Mouse (Mus musculus): ENCODE results near the gene Olfr629. TPM values are rescaled to one million over a fixed set of nuclear protein-coding genes. Genes with fewer than 3 reads are reported as not detected.

Gene Olfr629
- total and polyA plus RNA-seq, 3 experiments, result not detected

GRCm38 (mm10) chr7:103699469-103699868 is 45.3 kb downstream of the Olfr629 start:
- Histone ChIP-seq H3K4me3 (ENCODE audit: control insufficient read depth in 1 of 2, insufficient read depth in 1 of 2, low read depth in 2 of 2, low read length in 2 of 2) (no peak overlapping the region), H3K27ac (ENCODE audit: control insufficient read depth, low read depth, low read length) (no peak overlapping the region), H3K9me3 (replicated peaks; ENCODE audit: insufficient read depth, low read length) (no peaks in the 10 kb centered on the region), H3K9ac (ENCODE audit: control insufficient read depth, low read depth, low read length, poor library complexity, severe bottlenecking) (no peak overlapping the region), H3K27me3 (ENCODE audit: control insufficient read depth in 1 of 2, insufficient read depth in 2 of 2, low read length in 2 of 2) (no peaks in the 10 kb centered on the region), H3K79me2 (ENCODE audit: control insufficient read depth, insufficient read depth, low read length, poor library complexity) (no peaks in the 10 kb centered on the region), H3K4me1 (ENCODE audit: control insufficient read depth in 1 of 2, insufficient read depth in 2 of 2, low read length in 2 of 2) (no peaks in the 10 kb centered on the region), H3K36me3 (ENCODE audit: control insufficient read depth in 1 of 2, insufficient read depth in 2 of 2, low read length in 2 of 2) (no peaks in the 10 kb centered on the region)
- no peak for TF ChIP-seq GABPA (IDR thresholded peaks at IDR 0.05; ENCODE audit: low read depth, low read length)
- TF ChIP-seq NELFE (IDR thresholded peaks at IDR 0.05; ENCODE audit: low read depth, low read length), result no peak
- TF ChIP-seq KAT2A (conservative IDR thresholded peaks at IDR 0.05; ENCODE audit: low read depth, low read length), result no peak
- TF ChIP-seq MAFK (IDR thresholded peaks at IDR 0.05; ENCODE audit: borderline replicate concordance, low read depth, low read length), result no peak
- TF ChIP-seq TCF12 (IDR thresholded peaks at IDR 0.05; ENCODE audit: low read depth, low read length), result no peak
- TF ChIP-seq ZKSCAN1 (IDR thresholded peaks at IDR 0.05; ENCODE audit: low read depth, low read length), result no peak
- no peak for TF ChIP-seq NRF1 (IDR thresholded peaks at IDR 0.05; ENCODE audit: insufficient read depth, low read depth, low read length, poor library complexity, severe bottlenecking)
- TF ChIP-seq RAD21 (IDR thresholded peaks at IDR 0.05; ENCODE audit: low read depth, low read length), result no peak
- TF ChIP-seq ZC3H11A (IDR thresholded peaks at IDR 0.05; ENCODE audit: low read depth, low read length), result no peak
- TF ChIP-seq JUND (IDR thresholded peaks at IDR 0.05; ENCODE audit: low read depth, low read length), result no peak
- TF ChIP-seq CHD2 (IDR thresholded peaks at IDR 0.05; ENCODE audit: low read length), result no peak
- DNase-seq (ENCODE audit: low read depth, low spot score), result no peak

Other genes starting within 250 kb of the Olfr629 start
Only the 30 nearest of the 33 such genes appear.
- not detected in 2 replicates for gene Olfr611, start 224.1 kb downstream of the Olfr629 start, total RNA-seq (2012; rRNA removed)
- not detected for gene Olfr611, start 224.1 kb downstream of the Olfr629 start, polyA plus RNA-seq (2012; ENCODE audit: insufficient read depth in 1 of 2, insufficient read length in 2 of 2, low read depth in 1 of 2, low replicate concordance in 2 of 2, missing spikeins in 1 of 2)
- not detected in 2 replicates for gene Olfr612, start 202.2 kb downstream of the Olfr629 start, total RNA-seq (2012; rRNA removed)
- not detected for gene Olfr612, start 202.2 kb downstream of the Olfr629 start, polyA plus RNA-seq (2012; ENCODE audit: insufficient read depth in 1 of 2, insufficient read length in 2 of 2, low read depth in 1 of 2, low replicate concordance in 2 of 2, missing spikeins in 1 of 2)
- gene Olfr613, start 196.9 kb downstream of the Olfr629 start, total RNA-seq (2012; rRNA removed), result not detected in 2 replicates
- not detected for gene Olfr613, start 196.9 kb downstream of the Olfr629 start, polyA plus RNA-seq (2012; ENCODE audit: insufficient read depth in 1 of 2, insufficient read length in 2 of 2, low read depth in 1 of 2, low replicate concordance in 2 of 2, missing spikeins in 1 of 2)
- gene Olfr615, start 188.9 kb downstream of the Olfr629 start, total RNA-seq (2012; rRNA removed), result not detected in 2 replicates
- not detected for gene Olfr615, start 188.9 kb downstream of the Olfr629 start, polyA plus RNA-seq (2012; ENCODE audit: insufficient read depth in 1 of 2, insufficient read length in 2 of 2, low read depth in 1 of 2, low replicate concordance in 2 of 2, missing spikeins in 1 of 2)
- not detected in 2 replicates for gene Olfr616, start 175.8 kb downstream of the Olfr629 start, total RNA-seq (2012; rRNA removed)
- not detected for gene Olfr616, start 175.8 kb downstream of the Olfr629 start, polyA plus RNA-seq (2012; ENCODE audit: insufficient read depth in 1 of 2, insufficient read length in 2 of 2, low read depth in 1 of 2, low replicate concordance in 2 of 2, missing spikeins in 1 of 2)
- gene Olfr617, start 171.9 kb downstream of the Olfr629 start, total RNA-seq (2012; rRNA removed), result not detected in 2 replicates
- gene Olfr617, start 171.9 kb downstream of the Olfr629 start, polyA plus RNA-seq (2012; ENCODE audit: insufficient read depth in 1 of 2, insufficient read length in 2 of 2, low read depth in 1 of 2, low replicate concordance in 2 of 2, missing spikeins in 1 of 2), result not detected
- not detected in 2 replicates for gene Olfr618, start 154.8 kb downstream of the Olfr629 start, total RNA-seq (2012; rRNA removed)
- gene Olfr618, start 154.8 kb downstream of the Olfr629 start, polyA plus RNA-seq (2012; ENCODE audit: insufficient read depth in 1 of 2, insufficient read length in 2 of 2, low read depth in 1 of 2, low replicate concordance in 2 of 2, missing spikeins in 1 of 2), result not detected
- gene Olfr619, start 144.4 kb downstream of the Olfr629 start, total RNA-seq (2012; rRNA removed), result not detected in 2 replicates
- gene Olfr619, start 144.4 kb downstream of the Olfr629 start, polyA plus RNA-seq (2012; ENCODE audit: insufficient read depth in 1 of 2, insufficient read length in 2 of 2, low read depth in 1 of 2, low replicate concordance in 2 of 2, missing spikeins in 1 of 2), result not detected
- not detected in 2 replicates for gene Olfr620, start 132.4 kb downstream of the Olfr629 start, total RNA-seq (2012; rRNA removed)
- gene Olfr620, start 132.4 kb downstream of the Olfr629 start, polyA plus RNA-seq (2012; ENCODE audit: insufficient read depth in 1 of 2, insufficient read length in 2 of 2, low read depth in 1 of 2, low replicate concordance in 2 of 2, missing spikeins in 1 of 2), result under 1 TPM in 1 of 2 experiments, not detected in 1; 0.03 TPM
- gene Olfr622, start 102.2 kb downstream of the Olfr629 start, total RNA-seq (2012; rRNA removed), result not detected in 2 replicates
- not detected for gene Olfr622, start 102.2 kb downstream of the Olfr629 start, polyA plus RNA-seq (2012; ENCODE audit: insufficient read depth in 1 of 2, insufficient read length in 2 of 2, low read depth in 1 of 2, low replicate concordance in 2 of 2, missing spikeins in 1 of 2)
- not detected in 2 replicates for gene Olfr623, start 81.2 kb downstream of the Olfr629 start, total RNA-seq (2012; rRNA removed)
- gene Olfr623, start 81.2 kb downstream of the Olfr629 start, polyA plus RNA-seq (2012; ENCODE audit: insufficient read depth in 1 of 2, insufficient read length in 2 of 2, low read depth in 1 of 2, low replicate concordance in 2 of 2, missing spikeins in 1 of 2), result not detected
- gene Olfr624, start 73.8 kb downstream of the Olfr629 start, total RNA-seq (2012; rRNA removed), result under 0.01 TPM in 1 of 2 replicates, not detected in the other
- under 1 TPM in 1 of 2 experiments, not detected in 1; 0.04 TPM for gene Olfr624, start 73.8 kb downstream of the Olfr629 start, polyA plus RNA-seq (2012; ENCODE audit: insufficient read depth in 1 of 2, insufficient read length in 2 of 2, low read depth in 1 of 2, low replicate concordance in 2 of 2, missing spikeins in 1 of 2)
- not detected in 2 replicates for gene Olfr625-ps1, start 62.2 kb downstream of the Olfr629 start, total RNA-seq (2012; rRNA removed)
- gene Olfr625-ps1, start 62.2 kb downstream of the Olfr629 start, polyA plus RNA-seq (2012; ENCODE audit: insufficient read depth in 1 of 2, insufficient read length in 2 of 2, low read depth in 1 of 2, low replicate concordance in 2 of 2, missing spikeins in 1 of 2), result not detected
- not detected in 2 replicates for gene Olfr243, start 30.3 kb downstream of the Olfr629 start, total RNA-seq (2012; rRNA removed)
- not detected for gene Olfr243, start 30.3 kb downstream of the Olfr629 start, polyA plus RNA-seq (2012; ENCODE audit: insufficient read depth in 1 of 2, insufficient read length in 2 of 2, low read depth in 1 of 2, low replicate concordance in 2 of 2, missing spikeins in 1 of 2)
- gene Olfr628, start 14.6 kb downstream of the Olfr629 start, total RNA-seq (2012; rRNA removed), result not detected in 2 replicates
- gene Olfr628, start 14.6 kb downstream of the Olfr629 start, polyA plus RNA-seq (2012; ENCODE audit: insufficient read depth in 1 of 2, insufficient read length in 2 of 2, low read depth in 1 of 2, low replicate concordance in 2 of 2, missing spikeins in 1 of 2), result not detected
- gene Olfr630, start 12.4 kb upstream of the Olfr629 start, total RNA-seq (2012; rRNA removed), result not detected in 2 replicates
- not detected for gene Olfr630, start 12.4 kb upstream of the Olfr629 start, polyA plus RNA-seq (2012; ENCODE audit: insufficient read depth in 1 of 2, insufficient read length in 2 of 2, low read depth in 1 of 2, low replicate concordance in 2 of 2, missing spikeins in 1 of 2)
- not detected in 2 replicates for gene Olfr69, start 26.7 kb upstream of the Olfr629 start, total RNA-seq (2012; rRNA removed)
- gene Olfr69, start 26.7 kb upstream of the Olfr629 start, polyA plus RNA-seq (2012; ENCODE audit: insufficient read depth in 1 of 2, insufficient read length in 2 of 2, low read depth in 1 of 2, low replicate concordance in 2 of 2, missing spikeins in 1 of 2), result not detected
- gene Olfr68, start 34.8 kb upstream of the Olfr629 start, total RNA-seq (2012; rRNA removed), result not detected in 2 replicates
- not detected for gene Olfr68, start 34.8 kb upstream of the Olfr629 start, polyA plus RNA-seq (2012; ENCODE audit: insufficient read depth in 1 of 2, insufficient read length in 2 of 2, low read depth in 1 of 2, low replicate concordance in 2 of 2, missing spikeins in 1 of 2)
- gene Olfr67, start 46.9 kb upstream of the Olfr629 start, total RNA-seq (2012; rRNA removed), result not detected in 2 replicates
- not detected for gene Olfr67, start 46.9 kb upstream of the Olfr629 start, polyA plus RNA-seq (2012; ENCODE audit: insufficient read depth in 1 of 2, insufficient read length in 2 of 2, low read depth in 1 of 2, low replicate concordance in 2 of 2, missing spikeins in 1 of 2)
- gene Hbb-bt, start 69.1 kb upstream of the Olfr629 start, total RNA-seq (2012; rRNA removed), result 120 and 191 TPM in 2 replicates
- gene Hbb-bt, start 69.1 kb upstream of the Olfr629 start, polyA plus RNA-seq (2012; ENCODE audit: insufficient read depth in 1 of 2, insufficient read length in 2 of 2, low read depth in 1 of 2, low replicate concordance in 2 of 2, missing spikeins in 1 of 2), result 100 to 1,000 TPM in 1 of 2 experiments, not detected in 1; 118 TPM
- 79.0 and 138 TPM in 2 replicates for gene Hbb-bs, start 83.2 kb upstream of the Olfr629 start, total RNA-seq (2012; rRNA removed)
- gene Hbb-bs, start 83.2 kb upstream of the Olfr629 start, polyA plus RNA-seq (2012; ENCODE audit: insufficient read depth in 1 of 2, insufficient read length in 2 of 2, low read depth in 1 of 2, low replicate concordance in 2 of 2, missing spikeins in 1 of 2), result 100 to 1,000 TPM in 1 of 2 experiments, not detected in 1; 208 TPM
- not detected in 2 replicates for gene Hbb-bh2, start 95.6 kb upstream of the Olfr629 start, total RNA-seq (2012; rRNA removed)
- gene Hbb-bh2, start 95.6 kb upstream of the Olfr629 start, polyA plus RNA-seq (2012; ENCODE audit: insufficient read depth in 1 of 2, insufficient read length in 2 of 2, low read depth in 1 of 2, low replicate concordance in 2 of 2, missing spikeins in 1 of 2), result not detected
- not detected in 2 replicates for gene Hbb-bh1, start 98.2 kb upstream of the Olfr629 start, total RNA-seq (2012; rRNA removed)
- gene Hbb-bh1, start 98.2 kb upstream of the Olfr629 start, polyA plus RNA-seq (2012; ENCODE audit: insufficient read depth in 1 of 2, insufficient read length in 2 of 2, low read depth in 1 of 2, low replicate concordance in 2 of 2, missing spikeins in 1 of 2), result under 1 TPM in 1 of 2 experiments, not detected in 1; 0.15 TPM
- gene Hbb-y, start 108.3 kb upstream of the Olfr629 start, total RNA-seq (2012; rRNA removed), result not detected in 2 replicates
- gene Hbb-y, start 108.3 kb upstream of the Olfr629 start, polyA plus RNA-seq (2012; ENCODE audit: insufficient read depth in 1 of 2, insufficient read length in 2 of 2, low read depth in 1 of 2, low replicate concordance in 2 of 2, missing spikeins in 1 of 2), result under 1 TPM in 1 of 2 experiments, not detected in 1; 0.11 TPM
- gene Olfr66, start 141.3 kb upstream of the Olfr629 start, total RNA-seq (2012; rRNA removed), result not detected in 2 replicates
- gene Olfr66, start 141.3 kb upstream of the Olfr629 start, polyA plus RNA-seq (2012; ENCODE audit: insufficient read depth in 1 of 2, insufficient read length in 2 of 2, low read depth in 1 of 2, low replicate concordance in 2 of 2, missing spikeins in 1 of 2), result not detected
- not detected in 2 replicates for gene Olfr64, start 149.5 kb upstream of the Olfr629 start, total RNA-seq (2012; rRNA removed)
- not detected for gene Olfr64, start 149.5 kb upstream of the Olfr629 start, polyA plus RNA-seq (2012; ENCODE audit: insufficient read depth in 1 of 2, insufficient read length in 2 of 2, low read depth in 1 of 2, low replicate concordance in 2 of 2, missing spikeins in 1 of 2)
- gene Olfr65, start 158.5 kb upstream of the Olfr629 start, total RNA-seq (2012; rRNA removed), result not detected in 2 replicates
- gene Olfr65, start 158.5 kb upstream of the Olfr629 start, polyA plus RNA-seq (2012; ENCODE audit: insufficient read depth in 1 of 2, insufficient read length in 2 of 2, low read depth in 1 of 2, low replicate concordance in 2 of 2, missing spikeins in 1 of 2), result not detected
- gene Olfr631, start 183.9 kb upstream of the Olfr629 start, total RNA-seq (2012; rRNA removed), result not detected in 2 replicates
- gene Olfr631, start 183.9 kb upstream of the Olfr629 start, polyA plus RNA-seq (2012; ENCODE audit: insufficient read depth in 1 of 2, insufficient read length in 2 of 2, low read depth in 1 of 2, low replicate concordance in 2 of 2, missing spikeins in 1 of 2), result not detected
- gene Olfr632, start 189.4 kb upstream of the Olfr629 start, total RNA-seq (2012; rRNA removed), result not detected in 2 replicates
- gene Olfr632, start 189.4 kb upstream of the Olfr629 start, polyA plus RNA-seq (2012; ENCODE audit: insufficient read depth in 1 of 2, insufficient read length in 2 of 2, low read depth in 1 of 2, low replicate concordance in 2 of 2, missing spikeins in 1 of 2), result not detected
- not detected in 2 replicates for gene Olfr633, start 199.5 kb upstream of the Olfr629 start, total RNA-seq (2012; rRNA removed)
- gene Olfr633, start 199.5 kb upstream of the Olfr629 start, polyA plus RNA-seq (2012; ENCODE audit: insufficient read depth in 1 of 2, insufficient read length in 2 of 2, low read depth in 1 of 2, low replicate concordance in 2 of 2, missing spikeins in 1 of 2), result not detected